Mouse (Mus musculus) megakaryocyte, embryonic 14.5 days (primary cell): ENCODE measurements around the gene Exosc9.

ENCODE experiments used
- FLI1 ChIP-seq: IDR thresholded peaks from 2 replicates; pipeline ENCODE4 v1.6.1; 2012; ENCODE audit warnings: low read length, inconsistent platforms, mixed read lengths
- GATA1 ChIP-seq: IDR thresholded peaks from 3 replicates; pipeline ENCODE4 v1.6.1; 2012; ENCODE audit warnings: mixed read lengths, low read length, inconsistent platforms, borderline replicate concordance

DNA sequence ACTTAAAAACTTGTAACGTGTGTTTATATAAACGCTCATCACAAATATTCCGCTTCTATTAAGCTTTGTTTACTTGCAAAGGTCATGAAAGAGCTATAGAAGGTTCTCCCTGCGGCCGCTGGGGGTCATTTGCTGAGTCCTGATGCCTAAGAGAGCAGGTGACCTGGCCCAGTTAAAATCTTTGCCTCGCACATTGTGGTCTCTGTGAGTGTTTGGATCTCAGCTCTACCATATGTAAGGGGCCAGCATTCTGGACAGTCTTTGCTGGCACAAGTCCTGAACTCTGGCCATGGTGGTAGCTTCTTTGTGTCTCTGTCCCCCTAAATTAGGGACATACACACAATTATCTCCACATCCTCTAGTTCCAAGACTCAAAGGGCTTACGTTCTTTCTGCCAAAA lies 19.7 kb upstream of the Exosc9 start:
- TF ChIP-seq GATA1, result no peak
- no peak for TF ChIP-seq FLI1
